Mouse (Mus musculus): ENCODE data around the gene Clca4b. TPM values are rescaled to one million over a fixed set of nuclear protein-coding genes. Genes with fewer than 3 reads are reported as not detected.
"Not testable (repeated sequence)": the region's sequence is repeated elsewhere in the genome, so short reads cannot be mapped to it uniquely, and the experiment has no call there.

The Clca4b gene
- polyA plus RNA-seq, 1 experiment from 2014 or later, result not detected

DNA sequence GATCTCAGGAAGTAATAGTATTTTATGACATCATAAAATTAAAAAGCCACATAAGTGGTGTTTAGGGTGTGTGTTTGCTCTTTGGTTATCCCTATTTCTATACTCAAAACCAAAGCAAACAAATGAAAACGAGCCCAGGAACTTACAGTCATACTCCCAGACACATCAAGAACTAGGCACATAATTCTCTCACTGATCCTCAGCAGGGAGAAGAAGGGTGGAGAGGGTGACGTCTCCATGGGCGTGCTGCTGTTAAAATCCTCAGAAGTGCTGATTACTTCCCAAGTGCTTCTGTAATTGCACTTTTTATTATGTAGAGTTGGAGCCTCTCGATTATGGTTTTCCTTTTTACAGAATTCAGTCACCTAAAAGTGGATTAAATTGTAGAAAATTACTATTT lies 33.7 kb upstream of the Clca4b start:
- TF ChIP-seq CTCF (IDR thresholded peaks at IDR 0.05; ENCODE audit: low read depth), result no peak
- H3K4me1 ChIP-seq (ENCODE audit: insufficient read depth), result no peaks in the 10 kb centered on the region
- H3K9ac ChIP-seq, result no peak overlapping the region
- H3K27ac ChIP-seq (ENCODE audit: low read depth), result no peak overlapping the region
- no peak overlapping the region for H3K4me2 ChIP-seq
- DNase-seq (no peak), ATAC-seq (ENCODE audit: insufficient read depth) (no peak)
- H3K9me3 ChIP-seq (ENCODE audit: low read depth, low read length), result no peaks in the 10 kb centered on the region
- H3K4me3 ChIP-seq (ENCODE audit: low read depth, low read length), result no peak overlapping the region
- 56% methylated on average over 4 of the region's 4 CpGs for WGBS
- no peaks in the 10 kb centered on the region for H3K36me3 ChIP-seq (ENCODE audit: insufficient read depth)
- H3K27me3 ChIP-seq (ENCODE audit: insufficient read depth, low read length), result no peaks in the 10 kb centered on the region; the same call in 1 of the 2 replicates

DNA sequence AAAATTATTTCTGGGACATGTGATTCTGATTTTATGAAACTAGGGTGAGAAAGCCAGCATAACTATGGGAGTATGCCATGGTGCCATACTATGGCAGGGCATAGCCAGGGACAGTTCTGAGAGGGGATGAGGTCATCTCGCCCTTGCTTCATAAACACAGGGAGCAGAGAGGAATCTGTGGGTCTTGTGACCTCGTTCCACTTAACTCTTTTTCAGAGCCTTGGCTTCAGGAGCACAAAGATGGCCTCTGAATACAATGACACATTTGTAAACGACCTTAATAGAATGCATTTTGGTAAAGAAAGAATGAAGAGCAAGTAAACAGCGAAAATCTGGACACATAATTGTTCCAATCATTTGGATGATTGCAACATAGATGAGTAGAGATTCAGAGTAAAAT lies 18.5 kb upstream of the Clca4b start:
- Histone ChIP-seq H3K27me3 (ENCODE audit: insufficient read depth, low read length) (no peaks in the 10 kb centered on the region), H3K4me3 (ENCODE audit: low read depth, low read length) (no peak overlapping the region), H3K9me3 (ENCODE audit: low read depth, low read length) (no peaks in the 10 kb centered on the region), H3K4me1 (ENCODE audit: insufficient read depth) (no peaks in the 10 kb centered on the region), H3K9ac (no peak overlapping the region), H3K36me3 (ENCODE audit: insufficient read depth) (no peaks in the 10 kb centered on the region), H3K4me2 (no peak overlapping the region), H3K27ac (ENCODE audit: low read depth) (no peak overlapping the region)
- no peak for TF ChIP-seq CTCF (IDR thresholded peaks at IDR 0.05; ENCODE audit: low read depth)
- WGBS, result 63% methylated on average over 4 of the region's 4 CpGs
- ATAC-seq (ENCODE audit: insufficient read depth), result no peak
- DNase-seq, result no peak

DNA sequence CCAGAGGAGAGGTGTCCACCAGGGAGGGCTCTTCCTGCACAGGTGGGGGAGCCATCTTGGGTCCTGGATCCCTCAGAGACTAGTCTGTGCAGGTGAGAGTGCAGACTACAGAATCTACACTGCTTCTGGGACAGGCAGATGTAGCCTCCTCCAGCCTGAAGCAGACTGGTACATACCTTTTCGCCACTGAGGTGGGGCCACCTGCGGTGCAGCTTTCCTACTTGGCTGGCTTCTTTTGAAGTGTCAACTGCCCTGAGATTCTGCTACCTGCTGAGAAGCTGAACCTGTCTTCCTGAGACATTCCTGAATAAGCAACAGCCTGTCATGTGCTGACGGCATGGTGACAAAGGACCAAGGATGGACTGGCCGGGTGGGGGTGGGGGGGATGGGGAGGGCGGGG lies 15.0 kb upstream of the Clca4b start:
- H3K9me3 ChIP-seq (ENCODE audit: low read depth, low read length); ATAC-seq (ENCODE audit: insufficient read depth); H3K9ac ChIP-seq; H3K27ac ChIP-seq (ENCODE audit: low read depth); H3K4me2 ChIP-seq; H3K4me3 ChIP-seq (ENCODE audit: low read depth, low read length); H3K4me1 ChIP-seq (ENCODE audit: insufficient read depth); H3K27me3 ChIP-seq (ENCODE audit: insufficient read depth, low read length); H3K36me3 ChIP-seq (ENCODE audit: insufficient read depth); DNase-seq: not testable (repeated sequence)
- 30% methylated on average over 5 of the region's 5 CpGs for WGBS

DNA sequence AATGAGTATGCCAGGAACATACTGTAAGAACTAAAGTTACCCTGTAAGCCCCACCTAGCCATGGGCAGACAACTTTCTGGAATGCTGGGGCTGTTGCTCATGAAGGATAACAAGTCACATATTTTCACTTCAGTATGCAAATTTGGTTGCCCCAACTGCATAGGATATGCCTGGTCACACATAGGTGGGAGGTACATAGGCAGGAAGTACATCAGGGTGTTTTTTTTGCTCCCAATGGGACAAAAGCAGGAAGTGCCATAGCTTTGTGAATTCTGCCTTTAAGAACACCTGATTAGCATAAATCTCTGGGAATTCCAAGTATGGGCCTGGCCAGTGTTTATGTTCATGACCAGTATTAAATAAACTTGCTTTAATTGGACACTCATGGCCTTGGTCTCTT lies 1.3 kb upstream of the Clca4b start:
- H3K4me3 ChIP-seq (ENCODE audit: low read depth, low read length); H3K27ac ChIP-seq (ENCODE audit: low read depth); H3K4me1 ChIP-seq (ENCODE audit: insufficient read depth); ATAC-seq (ENCODE audit: insufficient read depth); H3K9ac ChIP-seq; H3K27me3 ChIP-seq (ENCODE audit: insufficient read depth, low read length); H3K36me3 ChIP-seq (ENCODE audit: insufficient read depth); H3K4me2 ChIP-seq; DNase-seq; H3K9me3 ChIP-seq (ENCODE audit: low read depth, low read length): not testable (repeated sequence)

DNA sequence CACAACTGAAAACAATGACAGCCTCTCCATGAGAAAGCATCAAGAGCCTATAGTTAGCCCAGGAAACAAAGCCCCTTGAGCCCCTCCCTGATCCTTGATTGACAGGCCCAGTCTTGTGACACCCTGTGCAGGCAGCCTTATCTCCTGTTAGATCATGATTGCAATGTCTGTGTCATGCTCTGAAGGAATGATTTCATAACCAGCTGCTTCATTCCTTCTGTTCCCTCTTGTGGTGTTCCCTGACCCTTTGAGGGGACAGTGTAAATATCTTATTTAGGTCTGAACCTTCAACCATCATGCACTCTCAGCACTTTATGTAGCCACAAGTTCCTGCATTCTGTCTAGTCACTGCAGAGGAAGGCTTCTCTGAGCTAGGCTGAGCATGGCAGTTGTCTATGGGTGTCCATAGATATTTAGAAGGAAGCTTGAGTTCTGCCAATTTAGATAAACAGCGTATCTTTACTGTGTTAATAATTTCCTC lies 722 bp upstream of the Clca4b start:
- no peak for ATAC-seq (ENCODE audit: insufficient read depth)
- no peak overlapping the region for H3K4me3 ChIP-seq (ENCODE audit: low read depth, low read length)
- WGBS, result 87% methylated on average over 1 of the region's 1 CpGs
- no peaks in the 10 kb centered on the region for H3K36me3 ChIP-seq (ENCODE audit: insufficient read depth)
- no peak overlapping the region for H3K4me2 ChIP-seq
- H3K27me3 ChIP-seq (ENCODE audit: insufficient read depth, low read length), result no peaks in the 10 kb centered on the region
- TF ChIP-seq CTCF (IDR thresholded peaks at IDR 0.05; ENCODE audit: low read depth), result no peak
- no peak overlapping the region for H3K27ac ChIP-seq (ENCODE audit: low read depth)
- H3K9me3 ChIP-seq (ENCODE audit: low read depth, low read length), result no peaks in the 10 kb centered on the region
- H3K4me1 ChIP-seq (ENCODE audit: insufficient read depth), result no peaks in the 10 kb centered on the region
- DNase-seq, result no peak
- no peak overlapping the region for H3K9ac ChIP-seq

DNA sequence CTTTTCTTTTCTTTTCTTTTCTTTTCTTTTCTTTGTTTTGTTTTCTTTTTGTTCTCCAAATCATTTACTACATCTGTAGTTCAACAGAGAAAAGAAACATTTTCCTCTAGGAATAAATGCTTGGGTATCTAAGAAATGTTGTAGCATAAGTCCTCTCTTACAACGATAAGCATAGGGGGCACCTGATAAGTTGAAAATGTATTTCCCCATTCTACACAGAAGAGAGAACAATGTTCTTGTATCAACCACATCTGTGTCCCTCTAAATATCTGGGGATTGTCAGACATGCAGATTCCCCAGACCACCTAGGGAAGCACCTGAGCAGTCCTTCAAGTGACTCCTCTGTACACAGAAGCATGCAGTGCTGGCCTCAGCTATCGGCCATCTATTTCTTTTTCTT lies 18.3 kb downstream of the Clca4b start:
- no peaks in the 10 kb centered on the region for H3K36me3 ChIP-seq (ENCODE audit: insufficient read depth)
- 86% methylated on average over 2 of the region's 2 CpGs for WGBS
- no peak overlapping the region for H3K27ac ChIP-seq (ENCODE audit: low read depth)
- H3K9me3 ChIP-seq (ENCODE audit: low read depth, low read length), result no peaks in the 10 kb centered on the region
- no peaks in the 10 kb centered on the region for H3K27me3 ChIP-seq (ENCODE audit: insufficient read depth, low read length)
- no peaks in the 10 kb centered on the region for H3K4me1 ChIP-seq (ENCODE audit: insufficient read depth)
- ATAC-seq (ENCODE audit: insufficient read depth), result no peak
- no peak overlapping the region for H3K9ac ChIP-seq
- no peak for DNase-seq
- no peak overlapping the region for H3K4me3 ChIP-seq (ENCODE audit: low read depth, low read length)
- H3K4me2 ChIP-seq, result no peak overlapping the region
- no peak for TF ChIP-seq CTCF (IDR thresholded peaks at IDR 0.05; ENCODE audit: low read depth)

DNA sequence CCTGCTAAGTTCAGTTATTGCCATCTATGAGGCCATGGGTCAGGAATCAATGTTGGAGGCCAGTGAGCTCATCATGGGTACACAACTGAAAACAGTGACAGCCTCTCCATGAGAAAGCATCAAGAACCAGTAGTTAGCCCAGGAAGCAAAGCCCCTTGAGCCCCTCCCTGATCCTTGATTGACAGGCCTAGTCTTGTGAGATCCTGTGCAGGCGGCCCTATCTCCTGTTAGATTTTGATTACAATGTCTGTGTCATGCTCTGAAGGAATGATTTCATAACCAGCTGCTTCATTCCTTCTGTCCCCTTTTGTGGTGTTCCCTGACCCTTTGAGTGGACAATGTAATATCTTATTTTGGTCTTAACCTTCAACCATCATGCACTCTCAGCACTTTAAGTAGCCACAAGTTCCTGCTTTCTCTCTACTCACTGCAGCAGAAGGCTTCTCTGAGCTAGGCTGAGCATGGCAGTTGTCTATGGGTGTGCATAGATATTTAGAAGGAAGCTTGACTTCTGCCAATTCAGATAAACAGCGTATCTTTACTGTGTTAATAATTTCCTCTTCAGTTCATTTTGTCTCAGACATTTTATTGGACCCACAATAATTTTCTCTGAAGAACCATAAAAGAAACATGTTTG lies 35.2 kb downstream of the Clca4b start:
- H3K9me3 ChIP-seq (ENCODE audit: low read depth, low read length), result no peaks in the 10 kb centered on the region
- H3K4me3 ChIP-seq (ENCODE audit: low read depth, low read length), result no peak overlapping the region
- DNase-seq, result no peak
- ATAC-seq (ENCODE audit: insufficient read depth), result no peak
- H3K9ac ChIP-seq, result no peak overlapping the region
- H3K36me3 ChIP-seq (ENCODE audit: insufficient read depth), result no peaks in the 10 kb centered on the region
- WGBS, result 76% methylated on average over 2 of the region's 2 CpGs
- no peaks in the 10 kb centered on the region for H3K4me1 ChIP-seq (ENCODE audit: insufficient read depth)
- no peak overlapping the region for H3K27ac ChIP-seq (ENCODE audit: low read depth)
- TF ChIP-seq CTCF (IDR thresholded peaks at IDR 0.05; ENCODE audit: low read depth), result no peak
- H3K27me3 ChIP-seq (ENCODE audit: insufficient read depth, low read length), result no peaks in the 10 kb centered on the region
- H3K4me2 ChIP-seq, result no peak overlapping the region
